Mouse (Mus musculus): ENCODE measurements around the gene Plpp7. TPM values are rescaled to one million over a fixed set of nuclear protein-coding genes. Genes with fewer than 3 reads are reported as not detected.

The Plpp7 gene
- total RNA-seq, 2 experiments from 2014 or later: 109 to 120 TPM

GRCm38 (mm10) chr2:32153041-32153790 is 57.9 kb downstream of the Plpp7 start:
- peak; percentile 59 for DNase-seq
- intact Hi-C loops (cut with DNase I): loop anchor here (5.0 kb wide), 2 partner anchors 84 to 134 kb away; partner anchors contain the start of genes Golga2, Pomt1 and Swi5
- Histone ChIP-seq H3K27ac (peak overlapping the region; percentile 95), H3K4me3 (peak overlapping the region; percentile 94)
- no peak for TF ChIP-seq CTCF (IDR thresholded peaks at IDR 0.05)

GRCm38 (mm10) chr2:32153791-32154119 is 58.4 kb downstream of the Plpp7 start:
- peak overlapping the region; percentile 94 for H3K4me3 ChIP-seq
- TF ChIP-seq CTCF (IDR thresholded peaks at IDR 0.05): no peak
- DNase-seq: no peak
- peak overlapping the region; percentile 95 for H3K27ac ChIP-seq
- intact Hi-C loops (cut with DNase I): loop anchor here (5.0 kb wide), 2 partner anchors 84 to 134 kb away; partner anchors contain the start of genes Golga2, Pomt1 and Swi5

- intact Hi-C loops (cut with DNase I): loop anchor here (5.0 kb wide), 2 partner anchors 83 to 133 kb away; partner anchors contain the start of genes Golga2, Pomt1 and Swi5
- Histone ChIP-seq H3K27ac (peak overlapping the region; percentile 95), H3K4me3 (peak overlapping the region; percentile 94)
- no peak for TF ChIP-seq CTCF (IDR thresholded peaks at IDR 0.05)
- DNase-seq: no peak
Measured at GRCm38 (mm10) chr2:32154334-32154997, 59.1 kb downstream of the Plpp7 start.

- intact Hi-C loops (cut with DNase I): loop anchor here (5.0 kb wide), 2 partner anchors 82 to 132 kb away; partner anchors contain the start of genes Golga2, Pomt1 and Swi5
- no peak for DNase-seq
- Histone ChIP-seq H3K4me3 (peak overlapping the region; percentile 94), H3K27ac (peak overlapping the region; percentile 95)
- TF ChIP-seq CTCF (IDR thresholded peaks at IDR 0.05): 0 out of 2 replicates have a peak, but pooled peaks have one; percentile 3
Measured at GRCm38 (mm10) chr2:32154998-32155541, 59.7 kb downstream of the Plpp7 start.

GRCm38 (mm10) chr2:32155614-32156013 is 60.3 kb downstream of the Plpp7 start:
- intact Hi-C loops (cut with DNase I): no loop called here
- H3K4me3 ChIP-seq: peak overlapping the region; percentile 94
- no peak for DNase-seq
- H3K27ac ChIP-seq: peak overlapping the region; percentile 95
- no peak for TF ChIP-seq CTCF (IDR thresholded peaks at IDR 0.05)

GRCm38 (mm10) chr2:32156645-32157044 is 61.3 kb downstream of the Plpp7 start:
- TF ChIP-seq CTCF (IDR thresholded peaks at IDR 0.05): no peak
- no peak overlapping the region for H3K4me3 ChIP-seq
- peak overlapping the region; percentile 95 for H3K27ac ChIP-seq
- DNase-seq: no peak
- intact Hi-C loops (cut with DNase I): no loop called here

GRCm38 (mm10) chr2:32157328-32157727 is 62.0 kb downstream of the Plpp7 start:
- H3K27ac ChIP-seq: peak overlapping the region; percentile 95

GRCm38 (mm10) chr2:32158616-32159239 is 63.4 kb downstream of the Plpp7 start:
- Histone ChIP-seq H3K4me3 (no peak overlapping the region), H3K27ac (peak overlapping the region; percentile 95)
- intact Hi-C loops (cut with DNase I): no loop called here
- peak; percentile 31; the same call in 1 of the 2 replicates for TF ChIP-seq CTCF (IDR thresholded peaks at IDR 0.05)
- DNase-seq: no peak

More at GRCm38 (mm10) chr2:32157328-32157727, 62.0 kb downstream of the Plpp7 start:
- intact Hi-C loops (cut with DNase I): no loop called here
- TF ChIP-seq CTCF (IDR thresholded peaks at IDR 0.05): no peak
- no peak for DNase-seq
- H3K4me3 ChIP-seq: no peak overlapping the region

Small RNA genes within 50 kb of the gene (microRNA-seq; reads per million reads assigned to microRNA genes)
- gene Mir7674: not detected

Other genes with a start within 250 kb of the Plpp7 start
- not detected for gene Fibcd1, start 249.5 kb upstream of the Plpp7 start, total RNA-seq (2021)
- under 1 TPM; 0.11 to 0.82 TPM for gene Lamc3, start 208.2 kb upstream of the Plpp7 start, total RNA-seq (2021)
- 1 to 10 TPM; 2.1 to 2.7 TPM for gene Aif1l, start 145.4 kb upstream of the Plpp7 start, total RNA-seq (2021)
- 10 to 100 TPM; 21.1 to 24.3 TPM for gene Nup214, start 121.1 kb upstream of the Plpp7 start, total RNA-seq (2021)
- 10 to 100 TPM in 1 of 2 experiments, 1 to 10 TPM in 1; 9.9 to 12.0 TPM for gene Fam78a, start 10.7 kb upstream of the Plpp7 start, total RNA-seq (2021)
- 10 to 100 TPM; 76.4 to 86.9 TPM for gene Prrc2b, start 55.6 kb downstream of the Plpp7 start, total RNA-seq (2021)
- 10 to 100 TPM; 11.5 TPM for gene Pomt1, start 141.1 kb downstream of the Plpp7 start, total RNA-seq (2021)
- gene Uck1, start 164.6 kb downstream of the Plpp7 start, total RNA-seq (2021): 10 to 100 TPM in 1 of 2 experiments, 1 to 10 TPM in 1; 9.8 to 12.9 TPM
- gene Golga2, start 191.9 kb downstream of the Plpp7 start, total RNA-seq (2021): 10 to 100 TPM; 56.0 to 62.9 TPM
- 100 to 1,000 TPM; 118 to 175 TPM for gene Swi5, start 192.5 kb downstream of the Plpp7 start, total RNA-seq (2021)

All from gastrocnemius, adult 2 months (tissue).